23 mouse cellular contexts compared by ENCODE assay signal in genomic region chr9:118246820-118247628, GRCm38 (mm10).
A peak's percentile ranks its signal among the peaks of the same experiment; 100 is the strongest.
DNase-seq lines count a peak whose midpoint lies in the region; ATAC-seq and TF ChIP-seq lines count a peak whose summit lies in the region.
"Had no signal": no experiment of that assay in that cellular context is flagged by ENCODE, and none has a peak within 500 bp of the region (broad histone marks: within the 10 kb centered on the region; RNA-seq: fewer than 3 reads in every experiment).

No protein-coding gene starts in this region.

- no peaks in the 10 kb centered on the region for H3K79me2 ChIP-seq in heart, adult 2 months (replicated peaks; ENCODE audit: control insufficient read depth, insufficient read depth, low read length)

- no peaks in the 10 kb centered on the region for H3K36me3 ChIP-seq in embryonic facial prominence, embryonic 14.5 days (ENCODE audit: control insufficient read depth, insufficient read depth, low read length)
- no peaks in the 10 kb centered on the region for H3K36me3 ChIP-seq in embryonic facial prominence, embryonic 10.5 days (replicated peaks)
- H3K36me3 ChIP-seq in neural tube, embryonic 13.5 days, result no peaks in the 10 kb centered on the region
- no peaks in the 10 kb centered on the region for H3K36me3 ChIP-seq in forebrain, postnatal 0 days (ENCODE audit: insufficient read depth)
- H3K36me3 ChIP-seq in heart, adult 2 months (ENCODE audit: control insufficient read depth, insufficient read depth, low read length), result no peaks in the 10 kb centered on the region
- H3K36me3 ChIP-seq: embryonic facial prominence, embryonic 13.5 days; heart, embryonic 13.5 days; hindbrain, embryonic 13.5 days; midbrain, embryonic 15.5 days had no signal

- no peaks in the 10 kb centered on the region for H3K4me1 ChIP-seq in embryonic facial prominence, embryonic 14.5 days (ENCODE audit: control insufficient read depth, insufficient read depth, low read length)
- peaks cover 8% of the 10 kb centered on the region for H3K4me1 ChIP-seq in embryonic facial prominence, embryonic 10.5 days
- peaks cover 3% of the 10 kb centered on the region; the same call in 1 of the 2 replicates for H3K4me1 ChIP-seq in neural tube, embryonic 13.5 days (replicated peaks)
- no peaks in the 10 kb centered on the region for H3K4me1 ChIP-seq in forebrain, postnatal 0 days (ENCODE audit: insufficient read depth)
- no peaks in the 10 kb centered on the region for H3K4me1 ChIP-seq in heart, adult 2 months (ENCODE audit: control insufficient read depth, insufficient read depth, low read length)
- H3K4me1 ChIP-seq: heart, embryonic 13.5 days had no signal

- H3K4me3 ChIP-seq in embryonic facial prominence, embryonic 14.5 days (ENCODE audit: low read depth, low read length), result no peak overlapping the region
- H3K4me3 ChIP-seq in embryonic facial prominence, embryonic 10.5 days, result no peak overlapping the region
- H3K4me3 ChIP-seq in neural tube, embryonic 13.5 days, result no peak overlapping the region
- H3K4me3 ChIP-seq in forebrain, postnatal 0 days (ENCODE audit: low read depth, low read length), result no peak overlapping the region
- no peak overlapping the region for H3K4me3 ChIP-seq in heart, adult 2 months
- H3K4me3 ChIP-seq: embryonic facial prominence, embryonic 13.5 days; heart, embryonic 13.5 days; hindbrain, embryonic 13.5 days; midbrain, embryonic 15.5 days; myocyte had no signal

- H3K4me2 ChIP-seq in embryonic facial prominence, embryonic 14.5 days (ENCODE audit: low read depth, low read length), result no peak overlapping the region
- H3K4me2 ChIP-seq in neural tube, embryonic 13.5 days, result peak overlapping the region; percentile 9; the same call in 1 of the 2 replicates
- H3K4me2 ChIP-seq in forebrain, postnatal 0 days (ENCODE audit: low read depth), result 0 out of 2 replicates have a peak overlapping the region, but pooled peaks have one; percentile 3
- H3K4me2 ChIP-seq: embryonic facial prominence, embryonic 13.5 days; heart, embryonic 13.5 days; hindbrain, embryonic 13.5 days; midbrain, embryonic 15.5 days had no signal

- no peaks in the 10 kb centered on the region for H3K9me3 ChIP-seq in embryonic facial prominence, embryonic 14.5 days (ENCODE audit: control insufficient read depth, low read length)
- no peaks in the 10 kb centered on the region for H3K9me3 ChIP-seq in embryonic facial prominence, embryonic 10.5 days
- H3K9me3 ChIP-seq in neural tube, embryonic 13.5 days, result no peaks in the 10 kb centered on the region
- no peaks in the 10 kb centered on the region for H3K9me3 ChIP-seq in forebrain, postnatal 0 days (ENCODE audit: low read length)
- H3K9me3 ChIP-seq: embryonic facial prominence, embryonic 13.5 days; heart, embryonic 13.5 days; hindbrain, embryonic 13.5 days; midbrain, embryonic 15.5 days had no signal

- WGBS in embryonic facial prominence, embryonic 14.5 days, result 31% methylated on average over 15 of the region's 15 CpGs
- WGBS in embryonic facial prominence, embryonic 10.5 days, result 35% methylated on average over 15 of the region's 15 CpGs
- 26% methylated on average over 15 of the region's 15 CpGs for WGBS in neural tube, embryonic 13.5 days
- 10% methylated on average over 15 of the region's 15 CpGs for WGBS in forebrain, postnatal 0 days
- WGBS in heart, adult 2 months, result 43% methylated on average over 15 of the region's 15 CpGs

- TF ChIP-seq CTCF in forebrain, postnatal 0 days (IDR thresholded peaks at IDR 0.05; ENCODE audit: low read depth), result no peak
- TF ChIP-seq CTCF in heart, adult 2 months (IDR thresholded peaks at IDR 0.05), result no peak

- intact Hi-C loops in heart, adult 2 months (cut with DNase I), result no loop called here

- H3K9ac ChIP-seq in embryonic facial prominence, embryonic 14.5 days (ENCODE audit: low read depth, low read length), result no peak overlapping the region
- no peak overlapping the region for H3K9ac ChIP-seq in neural tube, embryonic 13.5 days
- H3K9ac ChIP-seq in forebrain, postnatal 0 days, result no peak overlapping the region
- no peak overlapping the region for H3K9ac ChIP-seq in heart, adult 2 months (ENCODE audit: low read depth, low read length)
- H3K9ac ChIP-seq: embryonic facial prominence, embryonic 13.5 days; heart, embryonic 13.5 days; hindbrain, embryonic 13.5 days; midbrain, embryonic 15.5 days had no signal

- ATAC-seq in embryonic facial prominence, embryonic 14.5 days (ENCODE audit: low read depth), result no peak
- no peak for ATAC-seq in neural tube, embryonic 13.5 days (ENCODE audit: low read depth)
- no peak for ATAC-seq in forebrain, postnatal 0 days
- no peak for ATAC-seq in megakaryocyte progenitor cell, adult 5-6 weeks (replicated peaks; ENCODE audit: poor library complexity)
- ATAC-seq: midbrain, embryonic 15.5 days had no signal

- no peak for TF ChIP-seq POLR2A in heart, adult 2 months (IDR thresholded peaks at IDR 0.05; ENCODE audit: insufficient read depth, low read depth, low read length)

- peak; percentile 16 for DNase-seq in embryonic facial prominence, embryonic 14.5 days (ENCODE audit: low spot score)
- no peak for DNase-seq in embryonic facial prominence, embryonic 10.5 days (ENCODE audit: low spot score)
- DNase-seq in neural tube, embryonic 10.5 days (ENCODE audit: extremely low spot score, low spot score), result no peak
- no peak for DNase-seq in forebrain, postnatal 0 days
- DNase-seq in heart, adult 2 months, result no peak
- DNase-seq: adrenal gland, postnatal 36 days; cerebellum, adult 11 months; cerebellum, postnatal 10 days; kidney, adult 11 months; kidney, postnatal 10 days; lung, adult 18-20 months; lung, postnatal 14 days; right cerebral cortex, postnatal 14 days; thymus, adult 2 months; thymus, postnatal 4 days had no signal

- TF ChIP-seq EP300 in heart, adult 2 months (IDR thresholded peaks at IDR 0.05; ENCODE audit: insufficient read depth, low read depth, low read length), result no peak

- H3K27me3 ChIP-seq in embryonic facial prominence, embryonic 14.5 days (replicated peaks; ENCODE audit: control insufficient read depth, insufficient read depth, low read length), result no peaks in the 10 kb centered on the region
- no peaks in the 10 kb centered on the region for H3K27me3 ChIP-seq in embryonic facial prominence, embryonic 10.5 days (replicated peaks; ENCODE audit: low read depth, poor library complexity, severe bottlenecking)
- H3K27me3 ChIP-seq in neural tube, embryonic 13.5 days, result 0 out of 2 replicates have a peak, but pooled peaks cover 3% of the 10 kb centered on the region
- no peaks in the 10 kb centered on the region for H3K27me3 ChIP-seq in forebrain, postnatal 0 days (ENCODE audit: insufficient read depth, low read length)
- H3K27me3 ChIP-seq in heart, adult 2 months (ENCODE audit: control insufficient read depth, insufficient read depth, low read length), result no peaks in the 10 kb centered on the region
- H3K27me3 ChIP-seq: embryonic facial prominence, embryonic 13.5 days; heart, embryonic 13.5 days had no signal

- H3K27ac ChIP-seq in embryonic facial prominence, embryonic 14.5 days (replicated peaks; ENCODE audit: low read depth, low read length), result no peak overlapping the region
- H3K27ac ChIP-seq in embryonic facial prominence, embryonic 10.5 days (replicated peaks), result no peak overlapping the region
- H3K27ac ChIP-seq in neural tube, embryonic 13.5 days (replicated peaks), result no peak overlapping the region
- H3K27ac ChIP-seq in forebrain, postnatal 0 days (ENCODE audit: low read depth, low read length), result no peak overlapping the region
- no peak overlapping the region for H3K27ac ChIP-seq in heart, adult 2 months
- H3K27ac ChIP-seq: embryonic facial prominence, embryonic 13.5 days; heart, embryonic 13.5 days; hindbrain, embryonic 13.5 days; midbrain, embryonic 15.5 days; stomach, postnatal 0 days had no signal
